Mouse (Mus musculus) MEL (cell line): ENCODE results near the gene Vtn. TPM values are rescaled to one million over a fixed set of nuclear protein-coding genes. Genes with fewer than 3 reads are reported as not detected.

Experiments
- DNase-seq: peaks from one replicate; pipeline ENCODE4 v3.0.0; 2011; ENCODE audit warnings: low read depth, low spot score
- H3K27ac ChIP-seq: 2 replicates; pipeline ENCODE4 v1.5.1; 2012; ENCODE audit warnings: low read depth, mild to moderate bottlenecking, control low read depth, low read length, moderate library complexity; ENCODE audit not compliant: control insufficient read depth
- H3K27me3 ChIP-seq, 2 experiments: fragments of 150-350 bp in 1 of 2; sonication (generic) in 1 of 2; 2 replicates each; pipeline ENCODE4 v1.6.1; 2012; ENCODE audit warnings: low read length in 2 of 2, mild to moderate bottlenecking in 2 of 2, improper control_type of control experiment in 1 of 2, moderate library complexity in 1 of 2; ENCODE audit not compliant: insufficient read depth in 2 of 2, control insufficient read depth in 1 of 2
- H3K36me3 ChIP-seq, 2 experiments: 2 replicates each; pipeline ENCODE4 v1.6.1; 2012 to 2014; ENCODE audit warnings: low read length in 2 of 2, improper control_type of control experiment in 1 of 2, inconsistent platforms in 1 of 2, mild to moderate bottlenecking in 1 of 2; ENCODE audit not compliant: insufficient read depth in 2 of 2, control insufficient read depth in 1 of 2
- H3K4me1 ChIP-seq, 2 experiments: fragments of 150-350 bp in 1 of 2; sonication (generic) in 1 of 2; 2 replicates each; pipeline ENCODE4 v1.6.1; 2012; ENCODE audit warnings: low read length in 2 of 2, improper control_type of control experiment in 1 of 2, mild to moderate bottlenecking in 1 of 2; ENCODE audit not compliant: insufficient read depth in 2 of 2, control insufficient read depth in 1 of 2
- H3K4me3 ChIP-seq, 2 experiments: fragments of 150-350 bp in 1 of 2; sonication (generic) in 1 of 2; 2 replicates each; pipeline ENCODE4 v1.5.1; 2012; ENCODE audit warnings: low read depth in 2 of 2, low read length in 2 of 2, mild to moderate bottlenecking in 2 of 2, moderate library complexity in 2 of 2, control low read depth in 1 of 2, improper control_type of control experiment in 1 of 2; ENCODE audit not compliant: control insufficient read depth in 1 of 2, insufficient read depth in 1 of 2
- H3K79me2 ChIP-seq: 2 replicates; pipeline ENCODE4 v1.6.1; 2012; ENCODE audit warnings: mild to moderate bottlenecking, low read length, moderate library complexity; ENCODE audit not compliant: control insufficient read depth, poor library complexity, insufficient read depth
- H3K9ac ChIP-seq: 2 replicates; pipeline ENCODE4 v1.6.1; 2012; ENCODE audit warnings: low read depth, mild to moderate bottlenecking, control low read depth, low read length, moderate library complexity; ENCODE audit not compliant: control insufficient read depth, poor library complexity, severe bottlenecking
- H3K9me3 ChIP-seq: fragments of 150-350 bp; sonication (generic); replicated peaks from 2 replicates; pipeline ENCODE4 v1.6.1; 2012; ENCODE audit warnings: mild to moderate bottlenecking, low read length, improper control_type of control experiment, moderate library complexity; ENCODE audit not compliant: insufficient read depth
- BHLHE40 ChIP-seq: IDR thresholded peaks from 2 replicates; pipeline ENCODE4 v1.6.1; 2012; ENCODE audit warnings: low read depth, mild to moderate bottlenecking, inconsistent platforms, low read length, improper control_type of control experiment, borderline replicate concordance
- CTCF ChIP-seq, 3 experiments: IDR thresholded peaks in 2 of 3; conservative IDR thresholded peaks in 1 of 3; 2 replicates each; pipeline ENCODE4 v1.5.1; 2011 to 2012; ENCODE audit warnings: low read length in 3 of 3, low read depth in 2 of 3, mild to moderate bottlenecking in 2 of 3, improper control_type of control experiment in 1 of 3, inconsistent platforms in 1 of 3, mixed read lengths in 1 of 3, moderate library complexity in 1 of 3; ENCODE audit not compliant: control insufficient read depth in 1 of 3, insufficient read depth in 1 of 3, poor library complexity in 1 of 3, severe bottlenecking in 1 of 3
- E2F4 ChIP-seq: IDR thresholded peaks from 2 replicates; pipeline ENCODE4 v1.6.1; 2011; ENCODE audit warnings: low read depth, low read length, improper control_type of control experiment, borderline replicate concordance
- ELF1 ChIP-seq: IDR thresholded peaks from 2 replicates; pipeline ENCODE4 v1.6.1; 2014; ENCODE audit warnings: low read depth, mild to moderate bottlenecking, inconsistent platforms, low read length, improper control_type of control experiment, moderate library complexity
- GABPA ChIP-seq: IDR thresholded peaks from 2 replicates; pipeline ENCODE4 v1.6.1; 2012; ENCODE audit warnings: low read depth, mild to moderate bottlenecking, inconsistent platforms, low read length, improper control_type of control experiment, moderate library complexity
- GATA1 ChIP-seq: IDR thresholded peaks from 2 replicates; pipeline ENCODE4 v1.6.1; 2011; ENCODE audit warnings: low read depth, low read length, improper control_type of control experiment
- HCFC1 ChIP-seq: IDR thresholded peaks from 2 replicates; pipeline ENCODE4 v1.6.1; 2012; ENCODE audit warnings: low read depth, mild to moderate bottlenecking, inconsistent platforms, low read length, improper control_type of control experiment, moderate library complexity
- JUND ChIP-seq: IDR thresholded peaks from 2 replicates; pipeline ENCODE4 v1.6.1; 2011; ENCODE audit warnings: low read depth, mild to moderate bottlenecking, improper control_type of control experiment, low read length
- MAX ChIP-seq: IDR thresholded peaks from 2 replicates; pipeline ENCODE4 v1.6.1; 2011; ENCODE audit warnings: low read length, improper control_type of control experiment
- MAZ ChIP-seq: IDR thresholded peaks from 2 replicates; pipeline ENCODE4 v1.6.1; 2012; ENCODE audit warnings: low read depth, mild to moderate bottlenecking, inconsistent platforms, low read length, improper control_type of control experiment
- MEF2A ChIP-seq: IDR thresholded peaks from 2 replicates; pipeline ENCODE4 v1.6.1; 2014; ENCODE audit warnings: low read depth, mild to moderate bottlenecking, inconsistent platforms, low read length, improper control_type of control experiment; ENCODE audit not compliant: poor library complexity, insufficient replicate concordance, severe bottlenecking; ENCODE audit errors: extremely low read depth
- MXI1 ChIP-seq: IDR thresholded peaks from 2 replicates; pipeline ENCODE4 v1.6.1; 2011; ENCODE audit warnings: mild to moderate bottlenecking, low read depth, low read length, improper control_type of control experiment
- MYC ChIP-seq: IDR thresholded peaks from 2 replicates; pipeline ENCODE4 v1.6.1; 2011; ENCODE audit warnings: low read depth, mild to moderate bottlenecking, low read length, improper control_type of control experiment, moderate library complexity
- POLR2AphosphoS2 ChIP-seq: IDR thresholded peaks from 2 replicates; pipeline ENCODE4 v1.6.1; 2011; ENCODE audit warnings: low read length, improper control_type of control experiment
- SIN3A ChIP-seq: IDR thresholded peaks from 2 replicates; pipeline ENCODE4 v1.6.1; 2012; ENCODE audit warnings: low read length, improper control_type of control experiment, inconsistent platforms
- USF2 ChIP-seq, 2 experiments: IDR thresholded peaks; 2 replicates each; pipeline ENCODE4 v1.6.1; 2011 to 2012; ENCODE audit warnings: improper control_type of control experiment in 2 of 2, low read length in 2 of 2, borderline replicate concordance in 1 of 2, inconsistent platforms in 1 of 2, low read depth in 1 of 2, mild to moderate bottlenecking in 1 of 2; ENCODE audit not compliant: insufficient read depth in 1 of 2
- ZC3H11A ChIP-seq: IDR thresholded peaks from 2 replicates; pipeline ENCODE4 v1.6.1; 2012; ENCODE audit warnings: low read depth, mild to moderate bottlenecking, inconsistent platforms, low read length, improper control_type of control experiment
- ZMIZ1 ChIP-seq: IDR thresholded peaks from 2 replicates; pipeline ENCODE4 v1.6.1; 2012; ENCODE audit warnings: low read depth, mild to moderate bottlenecking, inconsistent platforms, low read length, improper control_type of control experiment, moderate library complexity
- ZNF384 ChIP-seq: IDR thresholded peaks from 2 replicates; pipeline ENCODE4 v1.6.1; 2012; ENCODE audit warnings: low read depth, mild to moderate bottlenecking, inconsistent platforms, low read length, improper control_type of control experiment
- polyA plus RNA-seq, 2 experiments: library from polyadenylated mRNA; stranded (reverse) in 1 of 2; unstranded in 1 of 2; fragments of >175 nt in 1 of 2; fragments of >200 nt in 1 of 2; gene quantifications; 2 replicates each; pipeline versions ENCODE4 v1.2.1 to v1.2.4; 2012; ENCODE audit warnings: low replicate concordance in 2 of 2, low read depth in 1 of 2; ENCODE audit not compliant: insufficient read length in 2 of 2, insufficient read depth in 1 of 2, missing spikeins in 1 of 2
- total RNA-seq: library from RNA; depleted of rRNA; stranded (reverse); fragments of 300-350 nt; gene quantifications from 2 replicates; pipeline ENCODE4 v1.2.3, GENCODE M21; 2012

Vtn gene
- total and polyA plus RNA-seq, 3 experiments: 0.18 TPM; not detected in 2

DNA sequence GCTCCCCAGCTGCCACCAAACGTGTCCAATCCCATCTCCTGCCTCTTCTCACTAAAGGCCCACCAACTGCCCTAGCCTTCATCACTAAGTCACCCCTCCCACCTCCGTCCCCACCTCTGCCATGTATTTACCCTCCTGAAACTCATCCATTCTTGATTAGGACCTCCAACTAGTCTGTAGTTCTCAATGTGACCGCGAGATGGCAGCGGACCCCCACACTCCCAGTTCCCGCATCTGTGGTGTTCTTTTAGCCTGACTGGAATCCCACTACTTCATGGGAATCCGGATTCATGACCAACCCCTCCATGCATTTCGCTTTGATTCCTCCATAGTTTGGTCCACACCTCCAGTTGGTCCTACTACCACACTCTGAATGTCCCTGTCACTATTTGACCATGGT lies 10.7 kb upstream of the Vtn start (continued):
- TF ChIP-seq SIN3A (0 out of 2 replicates have a peak, but pooled peaks have one; percentile 28), ZMIZ1 (no peak), GATA1 (no peak), BHLHE40 (no peak), MAZ (no peak)

DNA sequence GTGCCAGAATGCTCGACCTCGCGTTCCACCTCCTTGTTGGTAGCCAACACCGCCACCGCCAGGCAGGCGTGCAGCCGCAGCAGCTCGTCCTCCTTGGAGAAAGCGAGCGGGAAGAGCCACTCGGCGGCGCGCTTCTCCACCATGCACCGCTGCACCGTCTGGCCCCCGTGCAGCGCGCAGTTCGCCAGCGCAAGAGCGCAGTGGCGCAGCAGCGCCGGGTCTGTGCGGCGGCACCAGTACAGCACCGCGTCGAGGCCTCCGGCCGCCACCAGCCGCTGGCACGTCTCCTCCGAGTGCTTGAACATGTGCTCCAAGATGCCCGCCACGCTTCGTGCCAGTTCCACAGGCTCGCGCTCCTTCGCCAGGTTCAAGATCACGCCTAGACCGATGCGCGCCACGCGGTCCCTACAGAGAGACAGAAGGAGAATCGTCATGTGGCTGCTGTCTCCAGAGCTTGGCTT lies 8.1 kb upstream of the Vtn start:
- no peak for DNase-seq
- no peak overlapping the region for H3K4me3 ChIP-seq
- no peak overlapping the region for H3K9ac ChIP-seq

DNA sequence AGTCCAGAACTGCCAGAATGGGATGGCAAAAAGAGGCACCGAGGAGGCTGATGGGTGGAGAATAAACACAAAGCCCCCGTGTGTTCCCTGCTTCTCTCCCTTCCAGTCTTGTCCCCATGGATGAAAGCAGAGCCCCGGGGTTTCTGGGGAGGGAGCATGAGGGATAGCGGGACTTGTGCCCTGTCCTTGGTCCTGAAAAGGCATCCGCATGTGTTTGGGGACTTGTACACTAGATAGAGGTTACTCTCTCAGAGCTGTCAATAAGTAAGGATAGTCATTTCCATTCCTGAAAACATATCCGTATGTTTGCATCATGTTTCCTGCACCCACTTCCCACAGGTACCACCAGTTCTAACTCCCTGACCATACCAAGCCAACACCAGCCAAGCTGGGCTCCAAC lies 3.0 kb upstream of the Vtn start:
- peaks cover 0 to 1% of the 10 kb centered on the region in 2 experiments; a peak in 3 of 4 replicates for H3K27me3 ChIP-seq
- peak; percentile 86 for DNase-seq

More for the DNA sequence above, 8.1 kb upstream of the Vtn start:
- no peaks in the 10 kb centered on the region for H3K4me1 ChIP-seq
- no peak overlapping the region for H3K27ac ChIP-seq
- H3K79me2 ChIP-seq: no peaks in the 10 kb centered on the region
- peaks cover 0 to 3% of the 10 kb centered on the region in 2 experiments; a peak in 3 of 4 replicates for H3K27me3 ChIP-seq
- no peaks in the 10 kb centered on the region for H3K36me3 ChIP-seq
- H3K9me3 ChIP-seq: no peaks in the 10 kb centered on the region
- TF ChIP-seq USF2 (IDR thresholded peaks at IDR 0.05; ENCODE audit: borderline replicate concordance in 1 of 2, insufficient read depth in 1 of 2, low read depth in 1 of 2, low read length in 2 of 2) (no peak), ELF1 (no peak), POLR2AphosphoS2 (no peak), CTCF (IDR thresholded peaks at IDR 0.05 in 2 of 3, conservative IDR thresholded peaks at IDR 0.05 in 1 of 3; ENCODE audit: control insufficient read depth in 1 of 3, insufficient read depth in 1 of 3, low read depth in 2 of 3, low read length in 3 of 3, poor library complexity in 1 of 3, severe bottlenecking in 1 of 3) (no peak), ZC3H11A (no peak), MAZ (no peak), MYC (no peak), MXI1 (no peak), HCFC1 (no peak), E2F4 (no peak), ZNF384 (no peak), GABPA (no peak), JUND (no peak)
- TF ChIP-seq, all 39 proteins: peak for 0

More for the DNA sequence above, 3.0 kb upstream of the Vtn start:
- peak; percentile 97 for TF ChIP-seq MXI1
- peak; percentile 92 for TF ChIP-seq SIN3A
- no peak for TF ChIP-seq MEF2A
- 0 out of 2 replicates have a peak, but pooled peaks have one; percentile 50 for TF ChIP-seq MAX
- peak; percentile 39; the same call in 1 of the 2 replicates for TF ChIP-seq MYC
- TF ChIP-seq, all 39 proteins: peak for 4
- Histone ChIP-seq H3K27ac (no peak overlapping the region), H3K79me2 (no peaks in the 10 kb centered on the region), H3K9ac (no peak overlapping the region), H3K36me3 (peaks cover 0 to 4% of the 10 kb centered on the region in 2 experiments; a peak in 1 of 4 replicates), H3K4me3 (no peak overlapping the region), H3K9me3 (no peaks in the 10 kb centered on the region), H3K4me1 (peaks cover 0 to 9% of the 10 kb centered on the region in 2 experiments; a peak in 2 of 4 replicates)
